Mouse (Mus musculus): Measurements from ENCODE around the gene Dnah8.

GRCm38 (mm10) chr17:30662131-30662530, 38.0 kb downstream of the Dnah8 start:
- TF ChIP-seq ZNF384 (IDR thresholded peaks at IDR 0.05; ENCODE audit: low read depth, low read length): no peak
- no peak for TF ChIP-seq CTCF (IDR thresholded peaks at IDR 0.05 in 2 of 3, conservative IDR thresholded peaks at IDR 0.05 in 1 of 3; ENCODE audit: control insufficient read depth in 1 of 3, insufficient read depth in 1 of 3, low read depth in 2 of 3, low read length in 3 of 3, poor library complexity in 1 of 3, severe bottlenecking in 1 of 3)
- TF ChIP-seq TBP (IDR thresholded peaks at IDR 0.05; ENCODE audit: low read depth, low read length): no peak
- no peak for TF ChIP-seq ZC3H11A (IDR thresholded peaks at IDR 0.05; ENCODE audit: low read depth, low read length)
- no peak for TF ChIP-seq TAL1 (IDR thresholded peaks at IDR 0.05; ENCODE audit: low read length)
- no peak for TF ChIP-seq TCF12 (IDR thresholded peaks at IDR 0.05; ENCODE audit: low read depth, low read length)
- no peak for TF ChIP-seq SIN3A (IDR thresholded peaks at IDR 0.05; ENCODE audit: low read length)
- TF ChIP-seq EP300 (IDR thresholded peaks at IDR 0.05; ENCODE audit: low read depth in 1 of 2, low read length in 2 of 2): no peak
- TF ChIP-seq POLR2AphosphoS2 (IDR thresholded peaks at IDR 0.05; ENCODE audit: low read length): no peak

Measured in MEL (cell line).